Mouse (Mus musculus) G1E (cell line): ENCODE measurements around the gene Galntl6.

Experiments
- CTCF ChIP-seq: IDR thresholded peaks from 2 replicates; pipeline ENCODE4 v1.5.1; 2012; ENCODE audit warnings: low read depth, low read length, inconsistent platforms, mixed read lengths
- GATA1 ChIP-seq: IDR thresholded peaks from 2 replicates; pipeline ENCODE4 v1.6.1; 2012; ENCODE audit warnings: borderline replicate concordance, low read length, inconsistent platforms, mixed read lengths
- GATA2 ChIP-seq: IDR thresholded peaks from 2 replicates; pipeline ENCODE4 v1.6.1; 2012; ENCODE audit warnings: low read depth, low read length, inconsistent platforms, borderline replicate concordance
- POLR2AphosphoS5 ChIP-seq: IDR thresholded peaks from 2 replicates; pipeline ENCODE4 v1.6.1; 2012; ENCODE audit warnings: low read depth, low read length, inconsistent platforms; ENCODE audit not compliant: insufficient replicate concordance
- TAL1 ChIP-seq: conservative IDR thresholded peaks from 2 replicates; pipeline ENCODE4 v1.6.1; 2012; ENCODE audit warnings: low read depth, low read length, inconsistent platforms, mixed read lengths

- TF ChIP-seq CTCF (no peak), GATA2 (no peak), GATA1 (no peak), TAL1 (no peak), POLR2AphosphoS5 (no peak)
These were observed 658.8 kb downstream of the Galntl6 start for GRCm38 (mm10) chr8:58253620-58254019.
